Mouse (Mus musculus) megakaryocyte, embryonic 14.5 days (primary cell): ENCODE measurements at regions not wholly inside any gene's neighbourhood (a gene's known extent, or its start where the extent isn't known, plus 50 kb on each side); places are given as distances from the start of the nearest gene placed in this dataset.

Experiments used
- FLI1 ChIP-seq: IDR thresholded peaks from 2 replicates; pipeline ENCODE4 v1.6.1; 2012; ENCODE audit warnings: low read length, inconsistent platforms, mixed read lengths
- GATA1 ChIP-seq: IDR thresholded peaks from 3 replicates; pipeline ENCODE4 v1.6.1; 2012; ENCODE audit warnings: mixed read lengths, low read length, inconsistent platforms, borderline replicate concordance

DNA sequence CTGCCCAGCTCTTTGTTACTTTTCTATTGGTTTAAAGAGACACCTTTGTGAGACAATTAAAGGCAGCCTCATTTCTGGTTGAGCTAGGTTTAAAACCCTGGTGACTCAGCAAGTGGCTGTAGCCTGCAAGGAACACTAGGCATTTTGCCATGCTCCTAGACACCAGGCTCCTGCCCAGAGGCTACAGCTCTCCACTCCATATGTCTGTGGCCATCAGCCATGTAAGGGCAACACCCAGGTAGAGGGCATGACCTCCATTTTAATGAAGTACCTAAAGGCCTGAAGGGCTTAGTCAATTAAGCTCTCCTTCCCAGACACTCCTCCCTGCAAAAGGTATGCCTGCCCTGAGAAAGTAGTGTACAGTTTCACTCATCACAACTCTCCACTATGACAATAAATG, 130.9 kb downstream of the Bod1 start:
- TF ChIP-seq FLI1 (no peak), GATA1 (no peak)
